Mouse (Mus musculus): ENCODE results near the gene Adck1. TPM values are rescaled to one million over a fixed set of nuclear protein-coding genes. Genes with fewer than 3 reads are reported as not detected.

Gene Adck1
- polyA plus RNA-seq, 1 experiment, result 13.6 TPM

- Histone ChIP-seq H3K4me3 (ENCODE audit: low read depth, low read length) (no peak overlapping the region), H3K36me3 (ENCODE audit: control insufficient read depth, insufficient read depth, low read length, poor library complexity, severe bottlenecking) (no peaks in the 10 kb centered on the region), H3K9ac (ENCODE audit: low read depth, poor library complexity, severe bottlenecking) (no peak overlapping the region), H3K9me3 (replicated peaks; ENCODE audit: control insufficient read depth, insufficient read depth, low read length, poor library complexity, severe bottlenecking) (no peaks in the 10 kb centered on the region), H3K27ac (ENCODE audit: insufficient read depth, low read length) (no peak overlapping the region), H3K27me3 (ENCODE audit: control insufficient read depth, insufficient read depth, low read length, poor library complexity, severe bottlenecking) (no peaks in the 10 kb centered on the region), H3K4me1 (ENCODE audit: control insufficient read depth, insufficient read depth, low read length) (no peaks in the 10 kb centered on the region)
- TF ChIP-seq EP300 (IDR thresholded peaks at IDR 0.05; ENCODE audit: insufficient read depth, low read depth, low read length) (no peak), POLR2A (IDR thresholded peaks at IDR 0.05; ENCODE audit: insufficient read depth, low read length) (no peak), CTCF (IDR thresholded peaks at IDR 0.05; ENCODE audit: low read depth, low read length) (no peak)
Observed at GRCm38 (mm10) chr12:88450658-88451563, 90.6 kb downstream of the Adck1 start.

DNA sequence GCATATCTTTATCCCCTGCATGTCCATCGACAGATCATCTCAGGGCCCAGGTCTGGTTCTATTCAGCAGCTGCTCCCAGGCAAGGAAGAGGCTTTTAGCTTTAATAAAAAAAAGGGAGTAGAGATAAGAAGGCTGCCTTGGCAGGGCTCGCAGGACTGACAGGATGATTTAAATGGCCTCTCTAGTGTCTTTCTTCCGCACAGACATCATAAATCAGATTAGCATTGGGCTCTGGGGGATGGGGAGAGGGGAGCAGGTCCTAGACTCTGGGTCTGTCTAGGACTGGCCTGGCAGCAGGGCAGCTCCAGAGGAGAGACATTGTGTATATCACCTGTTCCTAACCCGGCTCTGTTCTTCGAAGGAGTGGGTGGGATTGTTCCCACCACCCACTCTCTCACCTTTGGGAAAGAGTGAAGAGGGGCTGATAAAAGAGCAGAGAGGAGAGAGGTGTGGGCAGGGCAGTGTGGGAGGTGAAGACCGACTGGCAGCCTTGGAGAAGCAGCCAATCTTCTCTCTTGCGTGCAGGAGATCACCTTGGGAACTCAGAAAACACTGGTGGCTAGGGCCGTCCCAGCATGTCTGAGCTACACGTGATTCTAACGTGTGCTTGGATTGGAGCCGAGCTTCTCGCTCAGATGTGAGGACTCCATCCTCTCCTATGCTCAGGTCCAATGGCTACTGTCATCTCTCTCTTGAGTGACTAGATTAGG is 94.5 kb downstream of the Adck1 start:
- Histone ChIP-seq H3K4me3 (ENCODE audit: low read depth, low read length) (no peak overlapping the region), H3K9ac (ENCODE audit: low read depth, poor library complexity, severe bottlenecking) (no peak overlapping the region), H3K27me3 (ENCODE audit: control insufficient read depth, insufficient read depth, low read length, poor library complexity, severe bottlenecking) (no peaks in the 10 kb centered on the region), H3K9me3 (replicated peaks; ENCODE audit: control insufficient read depth, insufficient read depth, low read length, poor library complexity, severe bottlenecking) (no peaks in the 10 kb centered on the region), H3K4me1 (ENCODE audit: control insufficient read depth, insufficient read depth, low read length) (no peaks in the 10 kb centered on the region), H3K36me3 (ENCODE audit: control insufficient read depth, insufficient read depth, low read length, poor library complexity, severe bottlenecking) (no peaks in the 10 kb centered on the region), H3K27ac (ENCODE audit: insufficient read depth, low read length) (no peak overlapping the region)
- TF ChIP-seq EP300 (IDR thresholded peaks at IDR 0.05; ENCODE audit: insufficient read depth, low read depth, low read length), result no peak
- no peak for TF ChIP-seq POLR2A (IDR thresholded peaks at IDR 0.05; ENCODE audit: insufficient read depth, low read length)
- TF ChIP-seq CTCF (IDR thresholded peaks at IDR 0.05; ENCODE audit: low read depth, low read length), result no peak

GRCm38 (mm10) chr12:88457021-88457420 is 96.7 kb downstream of the Adck1 start:
- H3K4me1 ChIP-seq (ENCODE audit: control insufficient read depth, insufficient read depth, low read length), result no peaks in the 10 kb centered on the region
- H3K9me3 ChIP-seq (replicated peaks; ENCODE audit: control insufficient read depth, insufficient read depth, low read length, poor library complexity, severe bottlenecking), result no peaks in the 10 kb centered on the region
- H3K9ac ChIP-seq (ENCODE audit: low read depth, poor library complexity, severe bottlenecking), result no peak overlapping the region
- H3K27ac ChIP-seq (ENCODE audit: insufficient read depth, low read length), result no peak overlapping the region
- TF ChIP-seq POLR2A (IDR thresholded peaks at IDR 0.05; ENCODE audit: insufficient read depth, low read length) (no peak), CTCF (IDR thresholded peaks at IDR 0.05; ENCODE audit: low read depth, low read length) (no peak)
- no peak overlapping the region for H3K4me3 ChIP-seq (ENCODE audit: low read depth, low read length)
- H3K36me3 ChIP-seq (ENCODE audit: control insufficient read depth, insufficient read depth, low read length, poor library complexity, severe bottlenecking), result no peaks in the 10 kb centered on the region
- no peaks in the 10 kb centered on the region for H3K27me3 ChIP-seq (ENCODE audit: control insufficient read depth, insufficient read depth, low read length, poor library complexity, severe bottlenecking)

GRCm38 (mm10) chr12:88458936-88459335 is 98.6 kb downstream of the Adck1 start:
- Histone ChIP-seq H3K4me3 (ENCODE audit: low read depth, low read length) (no peak overlapping the region), H3K27me3 (ENCODE audit: control insufficient read depth, insufficient read depth, low read length, poor library complexity, severe bottlenecking) (no peaks in the 10 kb centered on the region), H3K27ac (ENCODE audit: insufficient read depth, low read length) (no peak overlapping the region), H3K4me1 (ENCODE audit: control insufficient read depth, insufficient read depth, low read length) (no peaks in the 10 kb centered on the region), H3K9me3 (replicated peaks; ENCODE audit: control insufficient read depth, insufficient read depth, low read length, poor library complexity, severe bottlenecking) (no peaks in the 10 kb centered on the region), H3K9ac (ENCODE audit: low read depth, poor library complexity, severe bottlenecking) (no peak overlapping the region), H3K36me3 (ENCODE audit: control insufficient read depth, insufficient read depth, low read length, poor library complexity, severe bottlenecking) (no peaks in the 10 kb centered on the region)
- TF ChIP-seq POLR2A (IDR thresholded peaks at IDR 0.05; ENCODE audit: insufficient read depth, low read length), result no peak
- no peak for TF ChIP-seq EP300 (IDR thresholded peaks at IDR 0.05; ENCODE audit: insufficient read depth, low read depth, low read length)
- TF ChIP-seq CTCF (IDR thresholded peaks at IDR 0.05; ENCODE audit: low read depth, low read length), result no peak

DNA sequence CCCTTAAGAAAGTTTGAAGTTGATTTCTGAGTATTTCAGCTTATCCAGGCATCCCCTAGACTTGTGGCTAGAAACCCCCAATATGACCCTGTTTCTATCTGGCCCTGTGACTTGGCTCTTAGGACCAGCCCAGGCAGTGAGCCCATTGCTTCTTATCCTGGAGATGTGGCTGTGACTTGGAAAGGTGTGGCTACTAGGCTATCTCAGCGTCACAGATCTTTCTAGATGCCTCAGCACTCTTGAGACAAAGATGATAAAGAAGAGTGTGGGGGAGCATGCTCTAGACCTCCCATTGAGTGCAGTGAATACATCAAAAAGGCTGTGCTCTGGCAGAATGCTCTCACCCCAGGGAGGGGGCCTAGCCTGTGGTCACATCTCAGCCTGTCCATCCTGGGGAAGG is 99.1 kb downstream of the Adck1 start:
- Histone ChIP-seq H3K9ac (ENCODE audit: low read depth, poor library complexity, severe bottlenecking) (no peak overlapping the region), H3K27me3 (ENCODE audit: control insufficient read depth, insufficient read depth, low read length, poor library complexity, severe bottlenecking) (no peaks in the 10 kb centered on the region), H3K4me1 (ENCODE audit: control insufficient read depth, insufficient read depth, low read length) (no peaks in the 10 kb centered on the region), H3K27ac (ENCODE audit: insufficient read depth, low read length) (no peak overlapping the region), H3K9me3 (replicated peaks; ENCODE audit: control insufficient read depth, insufficient read depth, low read length, poor library complexity, severe bottlenecking) (no peaks in the 10 kb centered on the region), H3K4me3 (ENCODE audit: low read depth, low read length) (no peak overlapping the region), H3K36me3 (ENCODE audit: control insufficient read depth, insufficient read depth, low read length, poor library complexity, severe bottlenecking) (no peaks in the 10 kb centered on the region)
- TF ChIP-seq EP300 (IDR thresholded peaks at IDR 0.05; ENCODE audit: insufficient read depth, low read depth, low read length) (no peak), POLR2A (IDR thresholded peaks at IDR 0.05; ENCODE audit: insufficient read depth, low read length) (no peak), CTCF (IDR thresholded peaks at IDR 0.05; ENCODE audit: low read depth, low read length) (no peak)

DNA sequence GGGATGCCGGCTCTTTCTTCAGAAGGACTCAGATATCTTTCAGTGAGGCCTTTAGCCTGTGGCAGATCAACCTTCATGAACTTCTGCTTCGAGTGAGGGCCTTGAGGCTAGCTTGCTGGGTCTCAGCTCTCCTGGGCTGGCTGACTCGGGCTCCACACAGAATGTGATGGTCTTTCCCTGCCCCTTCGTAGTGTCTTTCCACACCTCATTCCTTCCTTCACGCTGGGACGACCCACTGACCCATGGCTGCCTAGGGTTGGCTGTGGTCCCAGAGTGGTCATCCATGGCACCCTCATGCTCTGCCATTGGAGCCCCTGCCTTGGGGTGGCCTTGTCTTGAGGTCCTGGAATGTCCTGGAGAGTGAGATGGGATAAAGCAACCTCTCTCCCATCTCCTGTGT is 100.7 kb downstream of the Adck1 start:
- no peak overlapping the region for H3K27ac ChIP-seq (ENCODE audit: insufficient read depth, low read length)
- no peak for TF ChIP-seq CTCF (IDR thresholded peaks at IDR 0.05; ENCODE audit: low read depth, low read length)
- TF ChIP-seq EP300 (IDR thresholded peaks at IDR 0.05; ENCODE audit: insufficient read depth, low read depth, low read length), result no peak
- TF ChIP-seq POLR2A (IDR thresholded peaks at IDR 0.05; ENCODE audit: insufficient read depth, low read length), result no peak
- no peak overlapping the region for H3K9ac ChIP-seq (ENCODE audit: low read depth, poor library complexity, severe bottlenecking)
- H3K36me3 ChIP-seq (ENCODE audit: control insufficient read depth, insufficient read depth, low read length, poor library complexity, severe bottlenecking), result no peaks in the 10 kb centered on the region
- no peak overlapping the region for H3K4me3 ChIP-seq (ENCODE audit: low read depth, low read length)
- no peaks in the 10 kb centered on the region for H3K27me3 ChIP-seq (ENCODE audit: control insufficient read depth, insufficient read depth, low read length, poor library complexity, severe bottlenecking)
- H3K4me1 ChIP-seq (ENCODE audit: control insufficient read depth, insufficient read depth, low read length), result no peaks in the 10 kb centered on the region
- H3K9me3 ChIP-seq (replicated peaks; ENCODE audit: control insufficient read depth, insufficient read depth, low read length, poor library complexity, severe bottlenecking), result no peaks in the 10 kb centered on the region

Measured in ES-Bruce4 (cell line).